Mouse (Mus musculus) forebrain, embryonic 16.5 days (tissue): ENCODE measurements around the gene Reep6. TPM values are rescaled to one million over a fixed set of nuclear protein-coding genes. Genes with fewer than 3 reads are reported as not detected.

Experiments used
- ATAC-seq: fragments of 200-750 bp; cut with Nextera tagmentation; 2 replicates; pipeline ENCODE4 v1.8.0; 2017; ENCODE audit warnings: mild to moderate bottlenecking, moderate library complexity
- H3K27ac ChIP-seq: fragments of 300-500 bp; sonication (generic); 2 replicates; pipeline ENCODE4 v1.5.1; 2014; ENCODE audit warnings: low read length, control low read depth
- H3K27me3 ChIP-seq: fragments of 300-500 bp; sonication (generic); replicated peaks from 2 replicates; pipeline ENCODE4 v1.6.1; 2014; ENCODE audit warnings: low read length; ENCODE audit not compliant: control insufficient read depth, insufficient read depth
- H3K36me3 ChIP-seq: fragments of 300-500 bp; sonication (generic); 2 replicates; pipeline ENCODE4 v1.6.1; 2014; ENCODE audit not compliant: control insufficient read depth, insufficient read depth
- H3K4me1 ChIP-seq: fragments of 300-500 bp; sonication (generic); replicated peaks from 2 replicates; pipeline ENCODE4 v1.6.1; 2014; ENCODE audit warnings: low read length; ENCODE audit not compliant: control insufficient read depth, insufficient read depth
- H3K4me2 ChIP-seq: fragments of 300-500 bp; sonication (generic); 2 replicates; pipeline ENCODE4 v1.6.1; 2014; ENCODE audit warnings: mild to moderate bottlenecking, low read length, control low read depth
- H3K4me3 ChIP-seq: fragments of 300-500 bp; sonication (generic); replicated peaks from 2 replicates; pipeline ENCODE4 v1.5.1; 2014; ENCODE audit warnings: mild to moderate bottlenecking, low read length, control low read depth
- H3K9ac ChIP-seq: fragments of 300-500 bp; sonication (generic); replicated peaks from 2 replicates; pipeline ENCODE4 v1.6.1; 2014; ENCODE audit warnings: low read depth, low read length, control low read depth
- H3K9me3 ChIP-seq: fragments of 300-500 bp; sonication (generic); 2 replicates; pipeline ENCODE4 v1.6.1; 2016; ENCODE audit warnings: low read length; ENCODE audit not compliant: control insufficient read depth
- WGBS: fragments of 180-500 bp; shearing (Covaris S2); extraction: QIAGEN DNeasy Blood & Tissue Kit; methylation state at CpG from one replicate; pipeline ENCODE4 v1.1.7; 2014; 5-methylcytosine and 5-hydroxymethylcytosine counted together
- polyA plus RNA-seq: library from polyadenylated mRNA; unstranded; fragments of >200 nt; fragmentation: Nextera tagmentation; extraction: Ambion mirVana; gene quantifications from 2 replicates; pipeline ENCODE4 v1.2.1, GENCODE M21; 2015

The Reep6 gene
- polyA plus RNA-seq, 1 experiment from 2014 or later: 3.2 TPM

- Histone ChIP-seq H3K36me3 (no peaks in the 10 kb centered on the region), H3K4me3 (peak overlapping the region; percentile 54), H3K27ac (no peak overlapping the region), H3K4me2 (peak overlapping the region; percentile 89), H3K27me3 (no peaks in the 10 kb centered on the region), H3K9ac (peak overlapping the region; percentile 65), H3K9me3 (no peaks in the 10 kb centered on the region), H3K4me1 (peaks cover 24% of the 10 kb centered on the region)
- under 1% methylated on average over 43 of the region's 46 CpGs for WGBS
- ATAC-seq: peak; percentile 5; the same call in 1 of the 2 replicates
These were observed 6.3 kb upstream of the Reep6 start for GRCm38 (mm10) chr10:80323261-80324119.

- no peaks in the 10 kb centered on the region for H3K27me3 ChIP-seq
- no peak overlapping the region for H3K27ac ChIP-seq
- 82% methylated on average over 17 of the region's 17 CpGs for WGBS
- no peaks in the 10 kb centered on the region for H3K36me3 ChIP-seq
- no peak overlapping the region for H3K9ac ChIP-seq
- no peak overlapping the region for H3K4me2 ChIP-seq
- H3K4me3 ChIP-seq: no peak overlapping the region
- peaks cover 22% of the 10 kb centered on the region for H3K4me1 ChIP-seq
- H3K9me3 ChIP-seq: no peaks in the 10 kb centered on the region
- no peak for ATAC-seq
These were observed 5.4 kb upstream of the Reep6 start for GRCm38 (mm10) chr10:80324120-80325037.

GRCm38 (mm10) chr10:80325045-80325444 is 4.7 kb upstream of the Reep6 start:
- H3K27me3 ChIP-seq: no peaks in the 10 kb centered on the region
- no peak for ATAC-seq
- no peaks in the 10 kb centered on the region for H3K36me3 ChIP-seq
- H3K4me2 ChIP-seq: no peak overlapping the region
- H3K4me1 ChIP-seq: peaks cover 18% of the 10 kb centered on the region
- no peak overlapping the region for H3K4me3 ChIP-seq
- H3K9me3 ChIP-seq: no peaks in the 10 kb centered on the region
- no peak overlapping the region for H3K9ac ChIP-seq
- 84% methylated on average over 21 of the region's 21 CpGs for WGBS
- no peak overlapping the region for H3K27ac ChIP-seq

GRCm38 (mm10) chr10:80330084-80330483 is 331 bp downstream of the Reep6 start:
- peaks cover 8% of the 10 kb centered on the region for H3K4me1 ChIP-seq
- peak overlapping the region; percentile 86 for H3K4me2 ChIP-seq
- ATAC-seq: no peak
- H3K36me3 ChIP-seq: no peaks in the 10 kb centered on the region
- no peak overlapping the region for H3K27ac ChIP-seq
- H3K4me3 ChIP-seq: peak overlapping the region; percentile 47
- 1% methylated on average over 40 of the region's 41 CpGs for WGBS
- H3K9ac ChIP-seq: peak overlapping the region; percentile 54
- no peaks in the 10 kb centered on the region for H3K9me3 ChIP-seq
- no peaks in the 10 kb centered on the region for H3K27me3 ChIP-seq

- no peak overlapping the region for H3K27ac ChIP-seq
- no peak overlapping the region for H3K4me3 ChIP-seq
- no peak overlapping the region for H3K9ac ChIP-seq
- no peaks in the 10 kb centered on the region for H3K27me3 ChIP-seq
- no peak for ATAC-seq
- no peaks in the 10 kb centered on the region for H3K36me3 ChIP-seq
- H3K4me2 ChIP-seq: no peak overlapping the region; the same call in 1 of the 2 replicates
- H3K9me3 ChIP-seq: no peaks in the 10 kb centered on the region
- H3K4me1 ChIP-seq: peaks cover 8% of the 10 kb centered on the region
- WGBS: 71% methylated on average over 2 of the region's 2 CpGs
These were observed 1.1 kb downstream of the Reep6 start for GRCm38 (mm10) chr10:80330888-80331287.

- no peaks in the 10 kb centered on the region for H3K27me3 ChIP-seq
- no peak overlapping the region for H3K9ac ChIP-seq
- no peaks in the 10 kb centered on the region for H3K9me3 ChIP-seq
- H3K4me1 ChIP-seq: peaks cover 8% of the 10 kb centered on the region
- 82% methylated on average over 10 of the region's 10 CpGs for WGBS
- no peak overlapping the region for H3K4me2 ChIP-seq
- H3K4me3 ChIP-seq: no peak overlapping the region
- no peak for ATAC-seq
- no peaks in the 10 kb centered on the region for H3K36me3 ChIP-seq
- H3K27ac ChIP-seq: no peak overlapping the region
These were observed 2.1 kb downstream of the Reep6 start for GRCm38 (mm10) chr10:80331636-80332524.

- Histone ChIP-seq H3K36me3 (no peaks in the 10 kb centered on the region), H3K9me3 (no peaks in the 10 kb centered on the region), H3K27me3 (no peaks in the 10 kb centered on the region), H3K4me3 (no peak overlapping the region), H3K27ac (no peak overlapping the region), H3K4me1 (peaks cover 8% of the 10 kb centered on the region), H3K9ac (no peak overlapping the region), H3K4me2 (no peak overlapping the region)
- ATAC-seq: no peak
- WGBS: 79% methylated on average over 5 of the region's 5 CpGs
These were observed 2.8 kb downstream of the Reep6 start for GRCm38 (mm10) chr10:80332525-80332989.

GRCm38 (mm10) chr10:80336263-80336662 is 6.5 kb downstream of the Reep6 start:
- Histone ChIP-seq H3K27ac (no peak overlapping the region), H3K9ac (no peak overlapping the region), H3K9me3 (no peaks in the 10 kb centered on the region), H3K4me1 (no peaks in the 10 kb centered on the region), H3K36me3 (no peaks in the 10 kb centered on the region), H3K27me3 (peaks cover 12% of the 10 kb centered on the region), H3K4me2 (no peak overlapping the region), H3K4me3 (no peak overlapping the region)
- 88% methylated on average over 12 of the region's 12 CpGs for WGBS
- no peak for ATAC-seq
